Mouse (Mus musculus) heart, embryonic 14.5 days (tissue): Measurements from ENCODE around the gene Ncmap. TPM values are rescaled to one million over a fixed set of nuclear protein-coding genes. Genes with fewer than 3 reads are reported as not detected.

Source experiments
- ATAC-seq: fragments of 200-750 bp; cut with Nextera tagmentation; 2 replicates; pipeline ENCODE4 v1.8.0; 2017; ENCODE audit warnings: low read depth, moderate TSS enrichment; ENCODE audit not compliant: insufficient number of reproducible peaks, insufficient read depth, low FRiP score
- H3K27ac ChIP-seq, 2 experiments: fragments of 200-500 bp in 1 of 2; fragments of 300-500 bp in 1 of 2; sonication (generic) in 1 of 2; replicated peaks in 1 of 2; 2 replicates each; pipeline ENCODE4 v1.5.1; 2012 to 2014; ENCODE audit warnings: low read depth in 2 of 2, low read length in 2 of 2, control low read depth in 1 of 2, mild to moderate bottlenecking in 1 of 2, mixed read lengths in 1 of 2; ENCODE audit not compliant: control insufficient read depth in 1 of 2, insufficient read depth in 1 of 2
- H3K27me3 ChIP-seq: fragments of 300-500 bp; sonication (generic); 2 replicates; pipeline ENCODE4 v1.6.1; 2014; ENCODE audit warnings: mild to moderate bottlenecking, low read length, control low read depth; ENCODE audit not compliant: control insufficient read depth, insufficient read depth
- H3K36me3 ChIP-seq: fragments of 300-500 bp; sonication (generic); 2 replicates; pipeline ENCODE4 v1.6.1; 2014; ENCODE audit warnings: mild to moderate bottlenecking, control low read depth, low read length, mixed read lengths; ENCODE audit not compliant: control insufficient read depth, insufficient read depth
- H3K4me1 ChIP-seq, 2 experiments: fragments of 200-500 bp in 1 of 2; fragments of 300-500 bp in 1 of 2; sonication (generic) in 1 of 2; 2 replicates each; pipeline ENCODE4 v1.6.1; 2012 to 2014; ENCODE audit warnings: low read length in 2 of 2, control low read depth in 1 of 2, mixed read lengths in 1 of 2; ENCODE audit not compliant: control insufficient read depth in 2 of 2, insufficient read depth in 2 of 2
- H3K4me2 ChIP-seq: fragments of 300-500 bp; sonication (generic); 2 replicates; pipeline ENCODE4 v1.6.1; 2014; ENCODE audit warnings: mild to moderate bottlenecking, low read length
- H3K4me3 ChIP-seq, 2 experiments: fragments of 200-500 bp in 1 of 2; fragments of 300-500 bp in 1 of 2; sonication (generic) in 1 of 2; 2 replicates each; pipeline ENCODE4 v1.5.1; 2012 to 2014; ENCODE audit warnings: low read length in 2 of 2, mild to moderate bottlenecking in 2 of 2, control low read depth in 1 of 2, low read depth in 1 of 2, moderate library complexity in 1 of 2; ENCODE audit not compliant: control insufficient read depth in 1 of 2, insufficient read depth in 1 of 2
- H3K9ac ChIP-seq: fragments of 300-500 bp; sonication (generic); 2 replicates; pipeline ENCODE4 v1.6.1; 2014; ENCODE audit warnings: mild to moderate bottlenecking, low read length
- H3K9me3 ChIP-seq: fragments of 300-500 bp; sonication (generic); 2 replicates; pipeline ENCODE4 v1.6.1; 2016; ENCODE audit warnings: low read length, control low read depth; ENCODE audit not compliant: control insufficient read depth
- WGBS: fragments of 180-500 bp; shearing (Covaris S2); extraction: QIAGEN DNeasy Blood & Tissue Kit; methylation state at CpG from one replicate; pipeline ENCODE4 v1.1.7; 2014; 5-methylcytosine and 5-hydroxymethylcytosine counted together
- polyA plus RNA-seq: library from polyadenylated mRNA; unstranded; fragments of >200 nt; fragmentation: Nextera tagmentation; extraction: Ambion mirVana; gene quantifications from 2 replicates; pipeline ENCODE4 v1.2.1, GENCODE M21; 2014

The Ncmap gene
- polyA plus RNA-seq = 0.22 and 0.41 TPM in 2 replicates

DNA sequence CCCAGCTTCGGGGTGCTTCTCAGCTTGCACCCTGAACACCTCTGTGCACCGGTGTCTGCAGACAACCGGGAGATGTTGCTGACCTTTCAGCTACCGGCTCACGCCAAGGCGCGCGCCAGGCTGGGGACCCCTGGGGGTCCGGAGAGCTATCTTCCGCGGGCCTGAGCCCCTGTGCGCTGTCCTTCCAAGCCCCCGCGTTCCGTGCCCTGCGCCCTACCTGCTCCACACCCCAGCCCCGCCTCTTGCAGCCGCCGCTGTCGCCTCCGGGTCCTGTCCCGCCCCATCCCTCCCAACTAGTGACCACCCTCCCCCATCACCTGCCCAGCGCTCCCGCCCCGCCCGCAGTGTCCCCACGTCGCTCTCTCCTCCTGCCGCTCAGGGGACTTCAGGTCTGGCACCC lies at the start of gene Ncmap:
Ncmap (minus strand) TSS at position 237 of the 400 bp plus-strand sequence.
- H3K4me3 ChIP-seq = peak within 1 kb of the TSS; percentile 39 to 46
- H3K36me3 ChIP-seq = no peaks in the 10 kb centered on the region
- H3K9me3 ChIP-seq = 0 out of 2 replicates have a peak, but pooled peaks cover under 1% of the 10 kb centered on the region
- ATAC-seq = no peak
- peak within 1 kb of the TSS; percentile 84 for H3K4me2 ChIP-seq
- peaks cover 43% of the 10 kb centered on the region for H3K27me3 ChIP-seq
- no peak within 1 kb of the TSS for H3K27ac ChIP-seq
- H3K4me1 ChIP-seq = peaks cover 3 to 8% of the 10 kb centered on the region in 2 experiments
- WGBS = 1% methylated on average over 29 of the region's 29 CpGs
- peak within 1 kb of the TSS; percentile 59 for H3K9ac ChIP-seq

DNA sequence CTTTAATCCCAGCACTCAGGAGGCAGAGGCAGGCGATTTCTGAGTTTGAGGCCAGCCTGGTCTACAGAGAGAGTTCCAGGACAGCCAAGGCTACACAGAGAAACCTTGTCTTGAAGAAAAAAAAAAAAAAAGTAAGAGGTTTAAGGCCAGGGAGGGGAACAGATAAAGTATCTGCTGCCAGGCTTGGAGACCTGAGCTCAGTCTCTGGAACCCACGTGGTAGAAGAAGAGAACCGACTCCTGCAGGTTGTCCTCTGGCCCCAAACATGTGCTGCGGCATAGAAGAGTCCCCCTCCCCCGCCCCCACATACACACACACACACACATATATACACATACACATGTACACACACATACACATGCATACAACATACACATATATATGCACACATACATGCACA lies 44.4 kb upstream of the Ncmap start:
- ATAC-seq = no peak
- peaks cover 6 to 7% of the 10 kb centered on the region in 2 experiments for H3K4me1 ChIP-seq
- H3K9ac ChIP-seq = no peak overlapping the region
- no peak overlapping the region for H3K27ac ChIP-seq
- H3K27me3 ChIP-seq = no peaks in the 10 kb centered on the region
- H3K36me3 ChIP-seq = no peaks in the 10 kb centered on the region
- WGBS = 60% methylated on average over 5 of the region's 5 CpGs
- H3K9me3 ChIP-seq = no peaks in the 10 kb centered on the region
- H3K4me3 ChIP-seq = no peak overlapping the region
- no peak overlapping the region for H3K4me2 ChIP-seq

DNA sequence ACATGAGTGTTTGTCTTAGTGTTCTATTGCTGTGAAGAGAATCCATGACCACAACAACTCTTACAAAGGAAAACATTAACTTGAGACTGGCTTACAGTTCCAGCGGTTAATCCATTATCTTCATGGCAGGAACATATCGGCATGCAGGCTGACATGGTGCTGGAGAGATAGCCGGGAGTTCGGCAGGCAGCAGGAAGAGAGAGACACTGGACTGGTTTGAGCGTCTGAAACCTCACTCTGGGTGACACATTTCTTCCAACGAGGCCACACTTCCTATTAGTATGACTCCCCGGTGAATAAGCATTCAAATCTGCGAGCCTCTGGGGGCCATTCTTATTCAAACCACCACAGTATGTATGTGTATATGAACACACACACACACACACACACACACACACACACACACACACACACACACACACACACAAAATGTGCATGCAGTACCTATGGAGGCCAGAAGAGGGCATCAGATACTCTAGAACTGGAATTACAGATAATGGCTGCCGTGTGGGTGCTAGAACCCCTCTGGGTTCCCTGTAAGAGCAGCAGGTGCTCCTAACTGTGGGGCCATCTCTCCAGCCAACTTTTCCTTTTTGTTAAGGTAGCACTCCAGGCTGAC lies 42.0 kb upstream of the Ncmap start:
- Histone ChIP-seq H3K27me3 (no peaks in the 10 kb centered on the region), H3K4me2 (peak overlapping the region; percentile 56; the same call in 1 of the 2 replicates), H3K36me3 (no peaks in the 10 kb centered on the region), H3K9ac (no peak overlapping the region), H3K4me3 (no peak overlapping the region), H3K4me1 (peaks cover 7 to 8% of the 10 kb centered on the region in 2 experiments), H3K27ac (peak overlapping the region; percentile 27 to 71; a peak in 1 of 4 replicates), H3K9me3 (no peaks in the 10 kb centered on the region)
- 29% methylated on average over 9 of the region's 9 CpGs for WGBS
- no peak for ATAC-seq

DNA sequence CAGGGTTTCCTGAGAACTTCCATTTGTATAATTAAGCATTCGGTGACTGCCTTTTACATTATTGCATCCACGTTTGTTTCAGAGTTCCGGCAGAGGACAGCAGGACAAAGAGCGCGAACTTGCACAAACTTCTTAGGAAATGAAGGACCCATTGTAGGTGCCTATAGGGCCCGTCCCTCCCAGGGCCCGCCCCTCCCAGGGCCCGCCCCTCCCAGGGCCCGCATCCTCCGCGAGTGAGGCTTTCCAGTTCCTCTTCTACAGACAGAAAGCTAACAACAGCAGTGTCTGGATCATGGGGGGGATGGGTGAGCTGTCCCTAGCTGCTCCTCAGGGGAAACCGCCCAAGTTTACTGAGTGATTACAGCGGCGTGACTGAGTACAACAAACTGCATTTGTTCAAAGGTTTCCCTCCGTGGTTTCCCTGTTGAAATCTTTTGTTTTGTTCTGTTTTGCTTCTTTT lies 41.2 kb upstream of the Ncmap start:
- 5% methylated on average over 15 of the region's 15 CpGs for WGBS
- Histone ChIP-seq H3K4me2 (peak overlapping the region; percentile 56), H3K27ac (peak overlapping the region; percentile 64 to 71), H3K27me3 (no peaks in the 10 kb centered on the region), H3K36me3 (no peaks in the 10 kb centered on the region), H3K9me3 (no peaks in the 10 kb centered on the region), H3K9ac (peak overlapping the region; percentile 44), H3K4me1 (peaks cover 8 to 12% of the 10 kb centered on the region in 2 experiments), H3K4me3 (peak overlapping the region in 1 of 2 experiments; percentile 18; a peak in 3 of 4 replicates)
- ATAC-seq = peak; percentile 77

DNA sequence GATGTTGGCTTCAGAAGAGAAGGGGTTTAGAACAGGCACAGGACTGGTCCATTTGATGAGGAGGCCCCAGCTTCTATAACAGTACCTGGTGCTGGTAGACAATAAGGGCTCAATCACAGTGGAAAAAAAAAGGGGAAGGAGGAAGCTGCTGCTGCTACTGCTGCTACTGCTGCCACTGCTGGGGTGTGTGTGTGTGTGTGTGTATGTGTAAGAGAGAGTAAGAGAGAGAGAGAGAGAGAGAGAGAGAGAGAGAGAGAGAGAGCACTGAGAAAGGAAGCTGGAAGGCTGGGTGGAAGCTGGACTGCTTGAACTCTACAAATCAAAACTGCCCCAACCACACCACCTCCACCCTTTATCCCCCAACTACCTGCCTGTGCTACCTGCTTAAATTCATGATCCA lies 39.9 kb upstream of the Ncmap start:
- H3K36me3 ChIP-seq = no peaks in the 10 kb centered on the region
- H3K27me3 ChIP-seq = no peaks in the 10 kb centered on the region
- no peak overlapping the region for H3K4me2 ChIP-seq
- H3K9me3 ChIP-seq = no peaks in the 10 kb centered on the region
- no peak for ATAC-seq
- H3K4me3 ChIP-seq = no peak overlapping the region
- no peak overlapping the region for H3K9ac ChIP-seq
- no peak overlapping the region for H3K27ac ChIP-seq
- H3K4me1 ChIP-seq = peaks cover 11 to 13% of the 10 kb centered on the region in 2 experiments

DNA sequence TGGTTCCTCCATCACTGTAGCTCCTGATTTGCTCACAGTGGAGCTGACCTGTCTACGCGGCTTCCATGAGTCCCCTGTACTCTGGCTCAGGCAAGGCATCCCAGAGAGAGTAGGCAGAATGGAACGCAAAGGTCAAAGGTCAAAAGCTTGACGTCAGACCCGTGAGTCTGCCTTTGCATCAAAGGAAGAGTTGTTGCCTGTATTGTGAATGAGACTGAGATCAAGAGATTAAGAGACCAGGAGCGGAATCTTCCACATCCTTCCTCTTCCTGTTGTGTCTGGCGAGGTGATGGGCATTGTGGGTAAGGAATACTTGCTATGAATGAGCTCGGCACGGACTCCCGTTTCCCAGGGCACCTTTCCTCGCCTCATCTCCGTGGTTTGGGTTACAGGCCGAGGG lies 38.3 kb upstream of the Ncmap start:
- WGBS = 43% methylated on average over 13 of the region's 13 CpGs

DNA sequence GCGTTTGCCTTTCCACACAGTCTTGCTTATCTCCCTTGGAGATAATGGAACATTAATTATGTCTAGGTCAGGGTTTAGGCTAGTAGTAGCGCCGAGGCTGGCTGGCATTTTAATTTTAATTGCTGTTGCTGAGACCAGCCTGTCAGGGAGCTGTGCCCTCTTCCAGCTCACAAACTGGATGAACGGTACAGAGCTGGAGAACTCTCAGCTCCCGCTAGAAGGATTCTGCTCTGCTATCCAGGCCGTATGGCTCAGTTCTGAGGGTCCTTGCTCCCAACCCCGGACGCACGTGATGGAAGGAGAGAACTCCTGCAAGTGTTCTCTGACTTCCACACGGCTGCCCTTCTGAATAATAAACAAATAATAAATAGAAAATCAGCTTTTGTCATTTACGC lies 36.4 kb upstream of the Ncmap start:
- Histone ChIP-seq H3K4me1 (peaks cover 8 to 10% of the 10 kb centered on the region in 2 experiments), H3K4me3 (peak overlapping the region; percentile 59 to 66), H3K36me3 (no peaks in the 10 kb centered on the region), H3K4me2 (peak overlapping the region; percentile 98), H3K9ac (peak overlapping the region; percentile 77), H3K27me3 (no peaks in the 10 kb centered on the region), H3K9me3 (no peaks in the 10 kb centered on the region), H3K27ac (peak overlapping the region in 1 of 2 experiments; percentile 59; a peak in 3 of 4 replicates)
- 35% methylated on average over 11 of the region's 11 CpGs for WGBS
- no peak for ATAC-seq

More for the DNA sequence above, 38.3 kb upstream of the Ncmap start:
- Histone ChIP-seq H3K4me1 (peaks cover 12 to 13% of the 10 kb centered on the region in 2 experiments), H3K9ac (no peak overlapping the region), H3K4me3 (no peak overlapping the region), H3K4me2 (0 out of 2 replicates have a peak overlapping the region, but pooled peaks have one; percentile 1), H3K36me3 (no peaks in the 10 kb centered on the region), H3K27ac (peak overlapping the region; percentile 15 to 30; a peak in 2 of 4 replicates), H3K27me3 (no peaks in the 10 kb centered on the region), H3K9me3 (no peaks in the 10 kb centered on the region)
- ATAC-seq = no peak
